Mouse (Mus musculus): ENCODE data around the gene Slc7a8. TPM values are rescaled to one million over a fixed set of nuclear protein-coding genes. Genes with fewer than 3 reads are reported as not detected.

Gene Slc7a8
- polyA plus RNA-seq, 1 experiment, result 2.4 TPM

DNA sequence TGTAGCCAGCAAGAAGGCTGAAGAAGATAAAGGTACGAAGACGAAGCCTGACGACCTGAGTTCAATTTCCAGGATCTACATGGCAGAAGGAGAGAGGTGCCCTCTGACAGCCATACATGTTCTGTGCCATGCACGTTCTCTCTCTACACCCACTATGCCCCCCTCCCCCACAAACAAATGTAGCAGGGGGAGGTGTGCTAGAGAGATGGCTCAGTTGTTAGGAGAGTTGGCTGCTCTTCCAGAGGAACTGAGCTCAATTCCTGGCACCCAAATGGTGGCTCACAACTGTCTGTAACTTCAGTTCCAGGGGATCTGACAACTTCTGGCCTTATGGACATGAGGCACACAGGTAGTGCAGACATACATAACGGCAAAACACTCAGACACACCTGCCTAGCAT is 105.5 kb downstream of the Slc7a8 start:
- Histone ChIP-seq H3K4me1 (ENCODE audit: control insufficient read depth, insufficient read depth, insufficient read length, low read length) (no peaks in the 10 kb centered on the region), H3K27ac (replicated peaks; ENCODE audit: low read depth, low read length) (no peak overlapping the region), H3K4me3 (ENCODE audit: insufficient read depth, low read depth, low read length) (no peak overlapping the region)

DNA sequence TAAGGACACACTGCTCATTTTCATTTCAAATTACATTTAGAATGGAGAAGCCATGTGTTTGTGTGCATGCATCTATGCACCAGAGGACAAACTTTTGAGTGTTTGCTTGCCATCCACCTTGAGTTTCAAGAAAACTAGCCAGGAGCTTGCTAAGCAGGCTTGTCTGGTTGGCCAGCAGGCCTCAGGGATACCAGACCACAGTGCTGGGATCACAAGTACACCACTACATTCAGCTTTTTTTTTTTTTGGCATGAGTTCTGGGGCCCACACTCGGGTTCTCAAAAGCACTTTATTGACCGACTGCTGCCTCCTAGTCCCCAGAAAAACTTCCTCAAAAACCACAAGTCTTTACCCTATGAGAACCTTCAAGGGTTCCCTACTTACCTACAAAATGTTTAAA is 107.4 kb downstream of the Slc7a8 start:
- Histone ChIP-seq H3K4me3 (ENCODE audit: insufficient read depth, low read depth, low read length) (no peak overlapping the region), H3K27ac (replicated peaks; ENCODE audit: low read depth, low read length) (no peak overlapping the region), H3K4me1 (ENCODE audit: control insufficient read depth, insufficient read depth, insufficient read length, low read length) (no peaks in the 10 kb centered on the region)

Other genes with a start within 250 kb of the Slc7a8 start
- 4.1 and 6.8 TPM in 2 replicates for gene Haus4, start 227.3 kb downstream of the Slc7a8 start, polyA plus RNA-seq (2012; ENCODE audit: insufficient read depth, insufficient read length, missing spikeins)
- 3.1 and 5.6 TPM in 2 replicates for gene Ajuba, start 204.4 kb downstream of the Slc7a8 start, polyA plus RNA-seq (2012; ENCODE audit: insufficient read depth, insufficient read length, missing spikeins)
- 2.6 and 5.2 TPM in 2 replicates for gene 4931414P19Rik, start 176.0 kb downstream of the Slc7a8 start, polyA plus RNA-seq (2012; ENCODE audit: insufficient read depth, insufficient read length, missing spikeins)
- gene Psmb5, start 163.9 kb downstream of the Slc7a8 start, polyA plus RNA-seq (2012; ENCODE audit: insufficient read depth, insufficient read length, missing spikeins), result 231 and 291 TPM in 2 replicates
- gene Psmb11, start 160.5 kb downstream of the Slc7a8 start, polyA plus RNA-seq (2012; ENCODE audit: insufficient read depth, insufficient read length, missing spikeins), result not detected in 2 replicates
- gene Gm17606, start 141.0 kb downstream of the Slc7a8 start, polyA plus RNA-seq (2012; ENCODE audit: insufficient read depth, insufficient read length, missing spikeins), result not detected in 2 replicates
- not detected in 2 replicates for gene Cdh24, start 140.6 kb downstream of the Slc7a8 start, polyA plus RNA-seq (2012; ENCODE audit: insufficient read depth, insufficient read length, missing spikeins)
- 33.3 and 43.1 TPM in 2 replicates for gene 1700123O20Rik, start 95.7 kb downstream of the Slc7a8 start, polyA plus RNA-seq (2012; ENCODE audit: insufficient read depth, insufficient read length, missing spikeins)
- 47.2 and 50.6 TPM in 2 replicates for gene Acin1, start 95.0 kb downstream of the Slc7a8 start, polyA plus RNA-seq (2012; ENCODE audit: insufficient read depth, insufficient read length, missing spikeins)
- not detected in 2 replicates for gene Gm29776, start 83.1 kb downstream of the Slc7a8 start, polyA plus RNA-seq (2012; ENCODE audit: insufficient read depth, insufficient read length, missing spikeins)
- not detected in 2 replicates for gene Cebpe, start 69.8 kb downstream of the Slc7a8 start, polyA plus RNA-seq (2012; ENCODE audit: insufficient read depth, insufficient read length, missing spikeins)
- gene Rnf212b, start 32.2 kb upstream of the Slc7a8 start, polyA plus RNA-seq (2012; ENCODE audit: insufficient read depth, insufficient read length, missing spikeins), result 1.5 and 2.0 TPM in 2 replicates
- 3.3 and 4.6 TPM in 2 replicates for gene Homez, start 89.0 kb upstream of the Slc7a8 start, polyA plus RNA-seq (2012; ENCODE audit: insufficient read depth, insufficient read length, missing spikeins)
- 15.9 and 20.3 TPM in 2 replicates for gene Ppp1r3e, start 95.6 kb upstream of the Slc7a8 start, polyA plus RNA-seq (2012; ENCODE audit: insufficient read depth, insufficient read length, missing spikeins)
- gene Bcl2l2, start 101.4 kb upstream of the Slc7a8 start, polyA plus RNA-seq (2012; ENCODE audit: insufficient read depth, insufficient read length, missing spikeins), result 26.3 and 28.2 TPM in 2 replicates
- gene Gm20521, start 101.5 kb upstream of the Slc7a8 start, polyA plus RNA-seq (2012; ENCODE audit: insufficient read depth, insufficient read length, missing spikeins), result not detected in 2 replicates
- 75.5 and 89.7 TPM in 2 replicates for gene Pabpn1, start 110.6 kb upstream of the Slc7a8 start, polyA plus RNA-seq (2012; ENCODE audit: insufficient read depth, insufficient read length, missing spikeins)
- gene Slc22a17, start 131.2 kb upstream of the Slc7a8 start, polyA plus RNA-seq (2012; ENCODE audit: insufficient read depth, insufficient read length, missing spikeins), result 4.9 and 6.6 TPM in 2 replicates
- gene Efs, start 144.2 kb upstream of the Slc7a8 start, polyA plus RNA-seq (2012; ENCODE audit: insufficient read depth, insufficient read length, missing spikeins), result 2.6 and 3.4 TPM in 2 replicates
- not detected in 2 replicates for gene Il25, start 150.7 kb upstream of the Slc7a8 start, polyA plus RNA-seq (2012; ENCODE audit: insufficient read depth, insufficient read length, missing spikeins)
- 1.8 and 3.3 TPM in 2 replicates for gene Cmtm5, start 154.3 kb upstream of the Slc7a8 start, polyA plus RNA-seq (2012; ENCODE audit: insufficient read depth, insufficient read length, missing spikeins)
- gene Myh6, start 185.0 kb upstream of the Slc7a8 start, polyA plus RNA-seq (2012; ENCODE audit: insufficient read depth, insufficient read length, missing spikeins), result not detected in 2 replicates
- not detected in 2 replicates for gene Gm17428, start 195.0 kb upstream of the Slc7a8 start, polyA plus RNA-seq (2012; ENCODE audit: insufficient read depth, insufficient read length, missing spikeins)
- 12.0 and 23.5 TPM in 2 replicates for gene Myh7, start 212.7 kb upstream of the Slc7a8 start, polyA plus RNA-seq (2012; ENCODE audit: insufficient read depth, insufficient read length, missing spikeins)
- gene Ngdn, start 233.5 kb upstream of the Slc7a8 start, polyA plus RNA-seq (2012; ENCODE audit: insufficient read depth, insufficient read length, missing spikeins), result 22.0 and 27.3 TPM in 2 replicates